ENCODE assay signal across 19 mouse cellular contexts in genomic region chr14:20203301-20203700, GRCm38 (mm10). TPM values are rescaled to one million over a fixed set of nuclear protein-coding genes. Genes with fewer than 3 reads are reported as not detected.
A peak's percentile ranks its signal among the peaks of the same experiment; 100 is the strongest.
DNase-seq lines count a peak whose midpoint lies in the region; ATAC-seq and TF ChIP-seq lines count a peak whose summit lies in the region.
"Had no signal": no experiment of that assay in that cellular context is flagged by ENCODE, and none has a peak within 500 bp of the region (broad histone marks: within the 10 kb centered on the region; RNA-seq: fewer than 3 reads in every experiment).

No protein-coding gene starts in this region.

- H3K9ac ChIP-seq in hindbrain, postnatal 0 days (replicated peaks; ENCODE audit: low read length) = no peak overlapping the region
- H3K9ac ChIP-seq in stomach, postnatal 0 days (ENCODE audit: low read length) = no peak overlapping the region
- H3K9ac ChIP-seq: forebrain, embryonic 15.5 days; limb, embryonic 12.5 days; midbrain, embryonic 12.5 days; stomach, embryonic 15.5 days had no signal

- no peaks in the 10 kb centered on the region for H3K27me3 ChIP-seq in hindbrain, postnatal 0 days (ENCODE audit: insufficient read depth, low read length)
- H3K27me3 ChIP-seq in hindbrain, embryonic 10.5 days (ENCODE audit: insufficient read depth, poor library complexity, severe bottlenecking) = no peaks in the 10 kb centered on the region
- no peaks in the 10 kb centered on the region for H3K27me3 ChIP-seq in stomach, postnatal 0 days (ENCODE audit: control insufficient read depth, insufficient read depth, low read length)
- H3K27me3 ChIP-seq: forebrain, embryonic 15.5 days; limb, embryonic 12.5 days; stomach, embryonic 15.5 days had no signal

- no peaks in the 10 kb centered on the region for H3K9me3 ChIP-seq in hindbrain, postnatal 0 days (ENCODE audit: low read length)
- H3K9me3 ChIP-seq in hindbrain, embryonic 10.5 days = no peaks in the 10 kb centered on the region
- H3K9me3 ChIP-seq in stomach, postnatal 0 days (ENCODE audit: control insufficient read depth, low read length) = no peaks in the 10 kb centered on the region
- H3K9me3 ChIP-seq: forebrain, embryonic 15.5 days; limb, embryonic 12.5 days; midbrain, embryonic 12.5 days; stomach, embryonic 15.5 days had no signal

- H3K4me1 ChIP-seq in hindbrain, postnatal 0 days (ENCODE audit: insufficient read depth, low read length) = 0 out of 2 replicates have a peak, but pooled peaks cover under 1% of the 10 kb centered on the region
- peaks cover 9% of the 10 kb centered on the region for H3K4me1 ChIP-seq in hindbrain, embryonic 10.5 days (replicated peaks)
- H3K4me1 ChIP-seq in stomach, postnatal 0 days (replicated peaks; ENCODE audit: control insufficient read depth, insufficient read depth) = no peaks in the 10 kb centered on the region
- H3K4me1 ChIP-seq: forebrain, embryonic 15.5 days; stomach, embryonic 15.5 days had no signal

- H3K4me2 ChIP-seq in hindbrain, postnatal 0 days (ENCODE audit: low read depth, low read length) = no peak overlapping the region
- H3K4me2 ChIP-seq in stomach, postnatal 0 days (replicated peaks; ENCODE audit: low read depth) = no peak overlapping the region
- H3K4me2 ChIP-seq: forebrain, embryonic 15.5 days; limb, embryonic 12.5 days; midbrain, embryonic 12.5 days; stomach, embryonic 15.5 days had no signal

- no peak overlapping the region for H3K27ac ChIP-seq in hindbrain, postnatal 0 days
- H3K27ac ChIP-seq in hindbrain, embryonic 10.5 days = no peak overlapping the region
- H3K27ac ChIP-seq in stomach, postnatal 0 days (replicated peaks) = no peak overlapping the region
- H3K27ac ChIP-seq: forebrain, embryonic 15.5 days; limb, embryonic 12.5 days; midbrain, embryonic 12.5 days; stomach, embryonic 15.5 days had no signal

- ATAC-seq in hindbrain, postnatal 0 days = peak; percentile 49; the same call in 1 of the 2 replicates
- ATAC-seq in stomach, postnatal 0 days (ENCODE audit: low FRiP score, low TSS enrichment) = peak; percentile 55; the same call in 1 of the 2 replicates
- ATAC-seq: forebrain, embryonic 15.5 days; intestine, postnatal 0 days had no signal

- TF ChIP-seq CTCF in hindbrain, postnatal 0 days (IDR thresholded peaks at IDR 0.05; ENCODE audit: low read depth) = no peak
- TF ChIP-seq CTCF in stomach, postnatal 0 days (IDR thresholded peaks at IDR 0.05; ENCODE audit: low read depth) = no peak

- 53% methylated on average over 4 of the region's 4 CpGs for WGBS in hindbrain, postnatal 0 days
- 67% methylated on average over 4 of the region's 4 CpGs for WGBS in hindbrain, embryonic 10.5 days
- 61% methylated on average over 4 of the region's 4 CpGs for WGBS in stomach, postnatal 0 days

- TF ChIP-seq EP300 in stomach, postnatal 0 days (optimal IDR thresholded peaks at IDR 0.05) = no peak

- no peaks in the 10 kb centered on the region for H3K36me3 ChIP-seq in hindbrain, postnatal 0 days (ENCODE audit: insufficient read depth, low read length)
- no peaks in the 10 kb centered on the region for H3K36me3 ChIP-seq in hindbrain, embryonic 10.5 days
- H3K36me3 ChIP-seq in stomach, postnatal 0 days (ENCODE audit: control insufficient read depth, insufficient read depth, low read length) = no peaks in the 10 kb centered on the region
- H3K36me3 ChIP-seq: forebrain, embryonic 15.5 days; limb, embryonic 12.5 days; midbrain, embryonic 12.5 days; stomach, embryonic 15.5 days had no signal

- DNase-seq in hindbrain, postnatal 0 days (ENCODE audit: low spot score) = peak; percentile 16
- no peak for DNase-seq in hindbrain, embryonic 10.5 days (ENCODE audit: low spot score)
- DNase-seq in thymus, postnatal 0 days (ENCODE audit: low spot score) = peak; percentile 52
- no peak for DNase-seq in thymus, postnatal 10 days (ENCODE audit: low spot score in 2 of 2)
- DNase-seq in ZHBTc4 (ENCODE audit: low read depth, low spot score) = peak; percentile 64
- peak; percentile 26 for DNase-seq in stomach, postnatal 0 days (ENCODE audit: low spot score)
- no peak for DNase-seq in kidney, adult 9 months
- DNase-seq: adrenal gland, postnatal 14 days; cerebellum, adult 18-20 months; heart, adult 18-20 months; heart, postnatal 4 days; kidney, postnatal 14 days; right cerebral cortex, adult 18-20 months had no signal

- no peak overlapping the region for H3K4me3 ChIP-seq in hindbrain, postnatal 0 days (ENCODE audit: low read length)
- no peak overlapping the region for H3K4me3 ChIP-seq in hindbrain, embryonic 10.5 days
- H3K4me3 ChIP-seq in stomach, postnatal 0 days (ENCODE audit: low read depth, low read length) = no peak overlapping the region
- H3K4me3 ChIP-seq: erythroblast, embryonic 14.5 days; forebrain, embryonic 15.5 days; limb, embryonic 12.5 days; midbrain, embryonic 12.5 days; stomach, embryonic 15.5 days had no signal

RNA-seq across cellular contexts. Expression of gene Kcnk5, which starts 21.7 kb away (rescaled TPM):
- 0.84 and 1.7 TPM in 2 replicates for total RNA-seq in hindbrain, postnatal 0 days (2014; rRNA removed)
- 1.0 TPM in 2 replicates for polyA plus RNA-seq in hindbrain, postnatal 0 days (2015; fragmentation: Nextera tagmentation; extraction: Ambion mirVana)
- 12.4 and 13.5 TPM in 2 replicates for polyA plus RNA-seq in hindbrain, embryonic 10.5 days (2016; fragmentation: Nextera tagmentation; extraction: Ambion mirVana)
- polyA plus RNA-seq in thymus, postnatal 0 days (2015; fragmentation: Nextera tagmentation; extraction: Ambion mirVana) = 7.1 and 8.2 TPM in 2 replicates
- 7.7 and 8.3 TPM in 2 replicates for polyA plus RNA-seq in stomach, postnatal 0 days (2015; fragmentation: Nextera tagmentation; extraction: Ambion mirVana)

Comparison
In these comparisons a context has a peak if more than half of its experiments do, and no peak if none do; other contexts are left out.
1. DNase-seq: peak in hindbrain, postnatal 0 days (single experiment), thymus, postnatal 0 days (single experiment), ZHBTc4 (single experiment) and stomach, postnatal 0 days (single experiment); none in hindbrain, embryonic 10.5 days (single experiment), thymus, postnatal 10 days (0 of 2) and kidney, adult 9 months (single experiment).